Mouse (Mus musculus): Measurements from ENCODE around the gene Flrt2. TPM values are rescaled to one million over a fixed set of nuclear protein-coding genes. Genes with fewer than 3 reads are reported as not detected.

Gene Flrt2
- polyA plus RNA-seq, 1 experiment, result 7.6 TPM

- Histone ChIP-seq H3K79me2 (ENCODE audit: control insufficient read depth, insufficient read depth) (peaks cover 100% of the 10 kb centered on the region), H3K79me3 (ENCODE audit: low read depth) (peaks cover 45% of the 10 kb centered on the region), H3K27me3 (ENCODE audit: control insufficient read depth, insufficient read depth, insufficient read length) (no peaks in the 10 kb centered on the region), H3K4me3 (ENCODE audit: insufficient read depth, poor library complexity, severe bottlenecking) (no peak overlapping the region), H3K36me3 (ENCODE audit: control insufficient read depth, insufficient read depth) (peaks cover 9% of the 10 kb centered on the region), H3ac (ENCODE audit: control insufficient read depth, insufficient read length, low read depth) (no peak overlapping the region)
- TF ChIP-seq USF1 (IDR thresholded peaks at IDR 0.05; ENCODE audit: low read depth) (no peak), CEBPB (IDR thresholded peaks at IDR 0.05; ENCODE audit: low read depth) (no peak), CTCF (IDR thresholded peaks at IDR 0.05; ENCODE audit: control insufficient read depth, insufficient read depth, insufficient read length) (no peak), MAX (IDR thresholded peaks at IDR 0.05) (no peak), MYOG (IDR thresholded peaks at IDR 0.05; ENCODE audit: control insufficient read depth, extremely low read depth, insufficient read length) (no peak), MYOD1 (IDR thresholded peaks at IDR 0.05; ENCODE audit: control insufficient read depth, insufficient read length, low read depth) (no peak), FOSL1 (IDR thresholded peaks at IDR 0.05; ENCODE audit: insufficient read depth, low read length, poor library complexity, severe bottlenecking) (no peak)
These were observed 13.0 kb downstream of the Flrt2 start for GRCm38 (mm10) chr12:95705006-95705405.

- TF ChIP-seq USF1 (IDR thresholded peaks at IDR 0.05; ENCODE audit: low read depth) (no peak), MYOG (IDR thresholded peaks at IDR 0.05; ENCODE audit: control insufficient read depth, extremely low read depth, insufficient read length) (no peak), CEBPB (IDR thresholded peaks at IDR 0.05; ENCODE audit: low read depth) (no peak), CTCF (IDR thresholded peaks at IDR 0.05; ENCODE audit: control insufficient read depth, insufficient read depth, insufficient read length) (no peak)
- peaks cover 25% of the 10 kb centered on the region for H3K79me3 ChIP-seq (ENCODE audit: low read depth)
- peaks cover 82% of the 10 kb centered on the region for H3K79me2 ChIP-seq (ENCODE audit: control insufficient read depth, insufficient read depth)
- no peak overlapping the region for H3K4me3 ChIP-seq (ENCODE audit: insufficient read depth, poor library complexity, severe bottlenecking)
- no peak overlapping the region for H3ac ChIP-seq (ENCODE audit: control insufficient read depth, insufficient read length, low read depth)
- no peaks in the 10 kb centered on the region for H3K27me3 ChIP-seq (ENCODE audit: control insufficient read depth, insufficient read depth, insufficient read length)
- no peaks in the 10 kb centered on the region for H3K36me3 ChIP-seq (ENCODE audit: control insufficient read depth, insufficient read depth)
These were observed 31.2 kb downstream of the Flrt2 start for GRCm38 (mm10) chr12:95723265-95723664.

GRCm38 (mm10) chr12:95734075-95734474, 42.0 kb downstream of the Flrt2 start:
- no peaks in the 10 kb centered on the region for H3K27me3 ChIP-seq (ENCODE audit: control insufficient read depth, insufficient read depth, insufficient read length)
- TF ChIP-seq MYOD1 (IDR thresholded peaks at IDR 0.05; ENCODE audit: control insufficient read depth, insufficient read length, low read depth), result peak; percentile 72
- no peak for TF ChIP-seq USF1 (IDR thresholded peaks at IDR 0.05; ENCODE audit: low read depth)
- no peak overlapping the region for H3ac ChIP-seq (ENCODE audit: control insufficient read depth, insufficient read length, low read depth)
- peaks cover 14% of the 10 kb centered on the region for H3K79me3 ChIP-seq (ENCODE audit: low read depth)
- peaks cover 85% of the 10 kb centered on the region for H3K79me2 ChIP-seq (ENCODE audit: control insufficient read depth, insufficient read depth)
- H3K4me3 ChIP-seq (ENCODE audit: insufficient read depth, poor library complexity, severe bottlenecking), result no peak overlapping the region
- peaks cover 15% of the 10 kb centered on the region for H3K36me3 ChIP-seq (ENCODE audit: control insufficient read depth, insufficient read depth)

GRCm38 (mm10) chr12:95737571-95737970, 45.5 kb downstream of the Flrt2 start:
- Histone ChIP-seq H3K79me2 (ENCODE audit: control insufficient read depth, insufficient read depth) (peaks cover 63% of the 10 kb centered on the region), H3ac (ENCODE audit: control insufficient read depth, insufficient read length, low read depth) (no peak overlapping the region), H3K27me3 (ENCODE audit: control insufficient read depth, insufficient read depth, insufficient read length) (no peaks in the 10 kb centered on the region), H3K36me3 (ENCODE audit: control insufficient read depth, insufficient read depth) (peaks cover 15% of the 10 kb centered on the region), H3K79me3 (ENCODE audit: low read depth) (peaks cover 13% of the 10 kb centered on the region), H3K4me3 (ENCODE audit: insufficient read depth, poor library complexity, severe bottlenecking) (no peak overlapping the region)
- TF ChIP-seq MYOG (IDR thresholded peaks at IDR 0.05; ENCODE audit: control insufficient read depth, extremely low read depth, insufficient read length), result no peak
- no peak for TF ChIP-seq CTCF (IDR thresholded peaks at IDR 0.05; ENCODE audit: control insufficient read depth, insufficient read depth, insufficient read length)
- TF ChIP-seq USF1 (IDR thresholded peaks at IDR 0.05; ENCODE audit: low read depth), result no peak
- TF ChIP-seq MAX (IDR thresholded peaks at IDR 0.05), result no peak
- no peak for TF ChIP-seq CEBPB (IDR thresholded peaks at IDR 0.05; ENCODE audit: low read depth)
- no peak for TF ChIP-seq MYOD1 (IDR thresholded peaks at IDR 0.05; ENCODE audit: control insufficient read depth, insufficient read length, low read depth)
- TF ChIP-seq FOSL1 (IDR thresholded peaks at IDR 0.05; ENCODE audit: insufficient read depth, low read length, poor library complexity, severe bottlenecking), result no peak

- Histone ChIP-seq H3K79me3 (ENCODE audit: low read depth) (peaks cover 10% of the 10 kb centered on the region), H3K36me3 (ENCODE audit: control insufficient read depth, insufficient read depth) (peaks cover 15% of the 10 kb centered on the region), H3K4me3 (ENCODE audit: insufficient read depth, poor library complexity, severe bottlenecking) (no peak overlapping the region), H3K27me3 (ENCODE audit: control insufficient read depth, insufficient read depth, insufficient read length) (no peaks in the 10 kb centered on the region), H3ac (ENCODE audit: control insufficient read depth, insufficient read length, low read depth) (no peak overlapping the region), H3K79me2 (ENCODE audit: control insufficient read depth, insufficient read depth) (peaks cover 63% of the 10 kb centered on the region)
- TF ChIP-seq MAX (IDR thresholded peaks at IDR 0.05) (no peak), MYOG (IDR thresholded peaks at IDR 0.05; ENCODE audit: control insufficient read depth, extremely low read depth, insufficient read length) (no peak), FOSL1 (IDR thresholded peaks at IDR 0.05; ENCODE audit: insufficient read depth, low read length, poor library complexity, severe bottlenecking) (no peak), CEBPB (IDR thresholded peaks at IDR 0.05; ENCODE audit: low read depth) (no peak), CTCF (IDR thresholded peaks at IDR 0.05; ENCODE audit: control insufficient read depth, insufficient read depth, insufficient read length) (no peak), MYOD1 (IDR thresholded peaks at IDR 0.05; ENCODE audit: control insufficient read depth, insufficient read length, low read depth) (no peak), USF1 (IDR thresholded peaks at IDR 0.05; ENCODE audit: low read depth) (no peak)
These were observed 46.0 kb downstream of the Flrt2 start for GRCm38 (mm10) chr12:95738031-95738430.

GRCm38 (mm10) chr12:95738491-95739135, 46.6 kb downstream of the Flrt2 start:
- no peak overlapping the region for H3ac ChIP-seq (ENCODE audit: control insufficient read depth, insufficient read length, low read depth)
- H3K27me3 ChIP-seq (ENCODE audit: control insufficient read depth, insufficient read depth, insufficient read length), result no peaks in the 10 kb centered on the region
- TF ChIP-seq CTCF (IDR thresholded peaks at IDR 0.05; ENCODE audit: control insufficient read depth, insufficient read depth, insufficient read length) (no peak), FOSL1 (IDR thresholded peaks at IDR 0.05; ENCODE audit: insufficient read depth, low read length, poor library complexity, severe bottlenecking) (no peak), MYOD1 (IDR thresholded peaks at IDR 0.05; ENCODE audit: control insufficient read depth, insufficient read length, low read depth) (no peak), MYOG (IDR thresholded peaks at IDR 0.05; ENCODE audit: control insufficient read depth, extremely low read depth, insufficient read length) (no peak), USF1 (IDR thresholded peaks at IDR 0.05; ENCODE audit: low read depth) (no peak), MAX (IDR thresholded peaks at IDR 0.05) (no peak), CEBPB (IDR thresholded peaks at IDR 0.05; ENCODE audit: low read depth) (no peak)
- peaks cover 63% of the 10 kb centered on the region for H3K79me2 ChIP-seq (ENCODE audit: control insufficient read depth, insufficient read depth)
- peaks cover 15% of the 10 kb centered on the region for H3K36me3 ChIP-seq (ENCODE audit: control insufficient read depth, insufficient read depth)
- H3K4me3 ChIP-seq (ENCODE audit: insufficient read depth, poor library complexity, severe bottlenecking), result no peak overlapping the region
- H3K79me3 ChIP-seq (ENCODE audit: low read depth), result peaks cover 10% of the 10 kb centered on the region
